Mouse (Mus musculus): Measurements from ENCODE around the gene Ctnnd2.

Ctnnd2 gene

DNA sequence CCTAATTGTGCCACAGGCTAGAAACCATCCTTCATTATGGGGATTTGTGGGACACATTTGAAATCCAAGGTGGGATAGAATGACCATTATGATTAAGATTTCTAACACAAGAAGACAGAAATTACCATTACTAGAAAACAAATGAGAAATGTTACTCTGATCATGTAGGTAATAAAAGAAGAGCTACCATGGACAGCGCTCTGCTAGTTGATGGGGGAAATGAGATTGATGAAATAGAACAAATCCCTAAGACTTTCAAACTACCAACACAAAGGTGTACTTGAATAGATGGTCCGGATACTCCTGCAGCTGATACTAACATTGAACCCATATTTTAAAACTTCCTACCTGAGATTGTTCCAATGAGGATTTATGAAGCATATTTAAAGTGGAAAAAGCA is 68.5 kb downstream of the Ctnnd2 start:
- no peak for DNase-seq (ENCODE audit: low spot score in 2 of 2)

DNA sequence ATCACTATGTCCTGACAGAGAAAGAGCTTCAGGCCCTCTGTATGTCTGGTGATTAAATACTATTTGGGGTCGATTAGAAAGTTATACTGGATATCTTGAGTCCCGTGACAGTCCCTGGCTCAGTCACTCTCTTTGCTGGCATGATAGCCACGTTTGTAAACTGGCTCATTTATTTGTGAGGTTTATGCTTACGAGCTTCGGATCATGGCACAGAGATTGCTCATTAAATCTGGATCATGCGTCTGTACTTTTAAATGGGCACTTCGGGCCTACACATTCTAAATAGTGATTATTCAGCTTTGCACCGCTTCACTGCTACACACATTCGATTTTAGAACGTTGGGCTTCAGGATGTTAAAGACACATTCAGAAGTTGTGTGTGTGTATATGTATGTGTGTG is 96.4 kb downstream of the Ctnnd2 start:
- no peak for DNase-seq (ENCODE audit: low spot score in 2 of 2)

- no peak for DNase-seq (ENCODE audit: low spot score in 2 of 2)
Measured at GRCm38 (mm10) chr15:30271141-30271572, 98.8 kb downstream of the Ctnnd2 start.

DNA sequence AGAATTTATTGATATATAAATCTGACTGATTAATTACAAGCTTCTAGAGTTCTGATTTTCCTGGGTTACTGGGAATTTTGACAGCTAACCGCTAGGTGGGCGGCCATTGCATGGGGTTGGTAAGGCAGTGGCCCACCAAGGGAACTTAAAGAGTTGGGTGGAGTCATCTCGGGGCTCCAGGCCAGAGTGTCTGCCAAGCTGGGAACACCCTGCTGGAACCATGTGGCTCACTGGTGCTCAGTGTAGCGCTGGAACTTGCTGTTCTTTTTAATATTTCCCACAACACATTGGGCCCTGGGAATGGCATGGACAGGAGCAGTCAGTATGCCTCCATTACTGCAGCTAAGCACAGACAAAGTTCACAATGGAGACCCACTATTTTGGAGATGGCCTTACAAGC is 99.9 kb downstream of the Ctnnd2 start:
- no peak for DNase-seq (ENCODE audit: low spot score in 2 of 2)

GRCm38 (mm10) chr15:30275721-30276120 is 103.3 kb downstream of the Ctnnd2 start:
- no peak for DNase-seq (ENCODE audit: low spot score in 2 of 2)

GRCm38 (mm10) chr15:30276691-30277090 is 104.3 kb downstream of the Ctnnd2 start:
- no peak for DNase-seq (ENCODE audit: low spot score in 2 of 2)

- DNase-seq (ENCODE audit: low spot score in 2 of 2), result no peak
Measured at GRCm38 (mm10) chr15:30278610-30279009, 106.2 kb downstream of the Ctnnd2 start.

- DNase-seq (ENCODE audit: low spot score in 2 of 2), result no peak
Measured at GRCm38 (mm10) chr15:30285572-30286244, 113.3 kb downstream of the Ctnnd2 start.

DNA sequence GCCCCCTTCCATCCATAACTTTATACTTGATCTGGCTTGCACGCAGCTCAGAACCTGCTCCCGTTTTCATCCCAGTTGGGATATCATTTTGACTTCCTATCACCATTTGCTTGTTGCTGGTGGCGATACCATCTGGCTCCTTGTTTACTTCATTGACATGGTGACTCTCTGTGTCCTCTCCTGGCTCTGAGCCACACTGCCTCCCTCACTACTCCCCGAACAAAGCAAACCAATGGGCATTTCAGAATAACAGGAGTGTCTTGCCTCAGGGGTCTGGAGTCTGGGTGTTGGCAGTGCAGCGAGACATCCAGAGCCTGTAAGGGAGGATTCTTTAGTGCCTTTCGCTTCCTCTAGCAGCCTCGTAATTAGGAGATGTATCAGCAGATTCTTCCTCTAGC is 113.9 kb downstream of the Ctnnd2 start:
- no peak for DNase-seq (ENCODE audit: low spot score in 2 of 2)

- no peak for DNase-seq (ENCODE audit: low spot score in 2 of 2)
Measured at GRCm38 (mm10) chr15:30302824-30303223, 130.4 kb downstream of the Ctnnd2 start.

GRCm38 (mm10) chr15:30306437-30306836 is 134.0 kb downstream of the Ctnnd2 start:
- no peak for DNase-seq (ENCODE audit: low spot score in 2 of 2)

GRCm38 (mm10) chr15:30322543-30322942 is 150.2 kb downstream of the Ctnnd2 start:
- DNase-seq (ENCODE audit: low spot score in 2 of 2), result no peak

GRCm38 (mm10) chr15:30333336-30334310 is 161.2 kb downstream of the Ctnnd2 start:
- no peak for DNase-seq (ENCODE audit: low spot score in 2 of 2)

DNA sequence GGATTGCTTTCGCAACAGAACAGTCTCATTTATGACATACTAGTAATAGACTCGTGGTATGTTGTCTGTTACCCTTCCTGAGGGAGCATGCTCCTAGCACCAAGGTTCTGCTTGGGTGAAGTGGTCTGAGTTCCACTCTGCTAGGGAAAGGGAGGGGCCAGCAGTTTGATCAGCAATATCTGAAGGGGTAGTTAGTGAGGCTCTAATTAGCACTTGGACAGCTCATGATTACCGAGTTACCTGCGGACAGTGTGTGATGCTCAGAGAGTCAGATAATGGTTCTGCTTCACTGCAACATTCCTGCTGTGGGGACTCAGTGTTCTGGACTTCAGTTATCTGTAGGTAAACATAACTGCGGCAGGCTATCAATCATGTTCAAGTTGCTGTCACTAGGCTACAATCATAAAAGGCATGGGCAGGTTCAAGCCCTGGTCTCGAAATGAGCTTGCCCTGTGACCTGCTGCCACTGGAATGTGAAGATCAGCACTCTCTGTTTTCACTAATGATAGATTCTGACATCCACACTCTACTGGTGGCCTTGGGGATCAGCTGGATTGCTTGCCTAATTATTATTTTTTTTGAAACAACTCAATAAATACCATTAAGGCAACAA is 166.3 kb downstream of the Ctnnd2 start:
- DNase-seq (ENCODE audit: low spot score in 2 of 2), result no peak

DNA sequence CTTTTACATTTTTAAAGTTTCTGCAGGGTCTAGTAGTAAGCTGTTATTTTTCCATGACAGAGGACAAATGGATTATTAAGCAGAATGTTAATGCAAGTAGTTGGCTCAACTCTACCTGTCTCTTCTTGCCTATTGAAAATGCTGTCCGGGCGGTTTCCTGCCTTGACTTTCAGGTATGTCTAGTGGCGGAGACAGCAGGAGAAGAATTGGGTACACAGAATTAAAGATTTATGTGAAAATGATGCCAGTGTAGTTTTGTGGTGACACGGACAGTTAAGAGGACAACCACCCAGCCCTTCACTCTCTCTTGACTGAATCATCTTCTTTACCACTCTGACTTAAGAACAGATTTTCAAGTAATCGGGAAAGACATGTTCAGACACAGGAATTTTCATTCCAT is 173.4 kb downstream of the Ctnnd2 start:
- no peak for DNase-seq (ENCODE audit: low spot score in 2 of 2)

GRCm38 (mm10) chr15:30364491-30364890 is 192.1 kb downstream of the Ctnnd2 start:
- no peak for DNase-seq (ENCODE audit: low spot score in 2 of 2)

DNA sequence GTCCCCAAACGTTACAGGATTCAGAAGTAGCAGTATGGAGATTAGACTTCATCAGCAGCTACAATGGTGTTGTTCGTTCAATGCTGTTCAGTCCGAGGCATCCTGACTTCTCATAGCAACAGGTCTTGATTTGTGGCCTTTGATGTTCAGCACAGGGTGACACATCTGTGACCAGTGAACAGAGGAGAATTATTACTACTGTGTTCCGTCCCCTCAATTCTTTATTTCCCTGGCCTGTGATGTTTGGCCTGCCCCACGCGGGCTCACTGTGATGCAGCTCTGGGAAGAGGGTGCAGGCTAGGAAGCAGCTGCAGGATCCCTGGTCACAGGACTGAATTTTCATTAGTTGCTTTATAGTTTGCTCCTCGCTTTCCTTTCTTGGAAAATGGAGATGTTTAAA is 197.6 kb downstream of the Ctnnd2 start:
- DNase-seq (ENCODE audit: low spot score in 2 of 2), result no peak

DNA sequence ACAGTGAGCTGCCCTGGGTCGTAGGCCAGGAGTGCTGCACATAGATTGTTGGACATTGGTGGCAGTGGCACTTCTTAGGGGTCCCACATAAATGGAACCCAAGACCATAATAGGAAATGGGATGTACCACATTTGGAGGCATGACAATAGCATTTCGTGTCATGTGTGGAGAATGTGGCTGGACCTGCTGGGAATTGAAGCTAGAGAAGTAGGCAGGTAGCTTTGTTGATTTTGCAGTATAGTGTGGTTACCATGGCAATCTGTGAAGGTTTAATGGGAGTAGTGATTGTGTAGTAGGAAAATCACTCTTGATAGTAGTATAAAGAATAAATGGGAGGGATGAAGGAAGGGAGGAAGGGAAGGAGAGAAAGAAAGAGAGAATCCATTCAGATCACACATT is 198.8 kb downstream of the Ctnnd2 start:
- no peak for DNase-seq (ENCODE audit: low spot score in 2 of 2)

DNA sequence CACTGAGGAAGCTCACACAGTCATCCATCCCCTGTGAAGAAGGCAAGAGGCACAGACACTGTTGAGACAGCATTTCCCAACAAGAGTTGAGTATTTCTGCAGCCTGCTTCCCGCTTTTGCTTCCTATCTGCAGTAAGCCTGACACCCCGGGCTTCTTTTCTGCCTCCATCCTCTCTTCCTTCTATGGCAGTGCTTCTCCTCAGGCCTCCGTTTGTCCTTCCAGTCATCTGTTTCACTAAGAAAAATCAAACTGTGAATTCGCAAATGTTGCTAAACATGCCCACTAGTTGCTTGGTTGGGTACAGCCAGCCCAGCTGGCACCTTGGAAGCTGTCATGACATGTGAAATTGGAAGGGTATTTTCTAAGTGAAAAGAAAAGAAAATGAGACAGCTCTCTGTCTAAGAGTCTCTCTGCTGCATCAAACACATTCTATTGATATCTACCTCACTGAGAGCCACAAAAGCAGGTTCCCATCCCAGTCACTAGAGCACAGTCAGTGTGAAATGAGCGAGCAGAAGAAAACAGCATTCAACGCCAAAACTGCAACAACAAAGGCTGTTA is 201.3 kb downstream of the Ctnnd2 start:
- no peak for DNase-seq (ENCODE audit: low spot score in 2 of 2)

DNA sequence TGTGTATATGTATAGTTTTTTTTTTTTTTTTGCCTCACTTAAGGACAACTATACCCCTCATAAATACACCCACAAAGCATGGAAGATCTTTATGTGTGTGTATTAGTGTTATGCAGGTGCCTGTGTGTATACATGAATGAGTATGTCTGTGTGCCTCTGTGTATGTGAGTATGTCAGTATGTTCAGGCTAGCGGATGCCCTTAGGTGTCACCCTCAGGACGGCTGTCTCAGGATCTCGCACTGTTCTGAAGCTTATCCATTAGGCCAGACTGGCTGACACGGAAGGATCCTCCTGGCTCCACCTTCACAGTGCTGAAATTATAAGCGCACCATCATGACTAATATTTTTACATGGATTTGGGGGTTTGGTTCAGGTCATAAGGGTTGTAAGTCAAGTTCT is 202.5 kb downstream of the Ctnnd2 start:
- DNase-seq (ENCODE audit: low spot score in 2 of 2), result no peak

- DNase-seq (ENCODE audit: low spot score in 2 of 2), result no peak
Measured at GRCm38 (mm10) chr15:30383075-30383842, 210.9 kb downstream of the Ctnnd2 start.

Measured in spleen, postnatal 14 days (tissue).